Mouse (Mus musculus) liver, embryonic 14.5 days (tissue): ENCODE measurements around the gene Arntl2. TPM values are rescaled to one million over a fixed set of nuclear protein-coding genes. Genes with fewer than 3 reads are reported as not detected.

Source experiments
- ATAC-seq: fragments of 200-750 bp; cut with Nextera tagmentation; 2 replicates; pipeline ENCODE4 v1.8.0; 2017; ENCODE audit warnings: moderate number of reproducible peaks, mild to moderate bottlenecking, moderate library complexity; ENCODE audit not compliant: insufficient read depth
- DNase-seq, 3 experiments: peaks; one replicate each; pipeline ENCODE4 v3.0.0-alpha.2; 2012 to 2013; ENCODE audit warnings: low read depth in 3 of 3, low spot score in 3 of 3
- H3K27ac ChIP-seq: fragments of 300-500 bp; sonication (generic); 2 replicates; pipeline ENCODE4 v1.5.1; 2014; ENCODE audit warnings: moderate library complexity, mild to moderate bottlenecking, control low read depth, inconsistent platforms
- H3K27me3 ChIP-seq: fragments of 300-500 bp; sonication (generic); 2 replicates; pipeline ENCODE4 v1.6.1; 2014; ENCODE audit warnings: mild to moderate bottlenecking, low read length, moderate library complexity; ENCODE audit not compliant: control insufficient read depth, insufficient read depth
- H3K36me3 ChIP-seq: fragments of 300-500 bp; sonication (generic); replicated peaks from 2 replicates; pipeline ENCODE4 v1.6.1; 2014; ENCODE audit warnings: low read depth; ENCODE audit not compliant: control insufficient read depth, insufficient read depth
- H3K4me1 ChIP-seq, 2 experiments: fragments of 200-500 bp in 1 of 2; fragments of 300-500 bp in 1 of 2; sonication (generic) in 1 of 2; replicated peaks; 2 replicates each; pipeline ENCODE4 v1.6.1; 2012 to 2014; ENCODE audit warnings: antibody characterized with exemption in 1 of 2, inconsistent platforms in 1 of 2, low read length in 1 of 2; ENCODE audit not compliant: control insufficient read depth in 2 of 2, insufficient read depth in 2 of 2
- H3K4me2 ChIP-seq: fragments of 300-500 bp; sonication (generic); 2 replicates; pipeline ENCODE4 v1.6.1; 2014; ENCODE audit warnings: low read depth, mild to moderate bottlenecking, control low read depth, moderate library complexity
- H3K4me3 ChIP-seq, 2 experiments: fragments of 200-500 bp in 1 of 2; fragments of 300-500 bp in 1 of 2; sonication (generic) in 1 of 2; 2 replicates each; pipeline ENCODE4 v1.5.1; 2012 to 2014; ENCODE audit warnings: low read depth in 2 of 2, low read length in 2 of 2, mild to moderate bottlenecking in 2 of 2, control low read depth in 1 of 2, inconsistent platforms in 1 of 2, moderate library complexity in 1 of 2; ENCODE audit not compliant: insufficient read depth in 1 of 2
- H3K9ac ChIP-seq: fragments of 300-500 bp; sonication (generic); replicated peaks from 2 replicates; pipeline ENCODE4 v1.6.1; 2014; ENCODE audit warnings: mild to moderate bottlenecking, control low read depth, moderate library complexity
- H3K9me3 ChIP-seq: fragments of 300-500 bp; sonication (generic); 2 replicates; pipeline ENCODE4 v1.6.1; 2016; ENCODE audit warnings: low read length, mixed read lengths; ENCODE audit not compliant: control insufficient read depth
- CTCF ChIP-seq: IDR thresholded peaks from 2 replicates; pipeline ENCODE4 v1.5.1; 2016; ENCODE audit warnings: antibody characterized with exemption, low read depth, control low read depth
- EP300 ChIP-seq: IDR thresholded peaks from 2 replicates; pipeline ENCODE4 v1.6.1; 2016; ENCODE audit warnings: antibody characterized with exemption, low read depth
- WGBS: fragments of 180-500 bp; shearing (Covaris S2); extraction: QIAGEN DNeasy Blood & Tissue Kit; methylation state at CpG from one replicate; pipeline ENCODE4 v1.1.7; 2014; ENCODE audit not compliant: insufficient replicate concordance; 5-methylcytosine and 5-hydroxymethylcytosine counted together
- polyA plus RNA-seq, 2 experiments: library from polyadenylated mRNA; depleted of rRNA in 1 of 2; stranded (reverse) in 1 of 2; unstranded in 1 of 2; fragments of >200 nt; fragmentation: Nextera tagmentation in 1 of 2; extraction: Ambion mirVana in 1 of 2; gene quantifications; 2 replicates each; pipeline versions ENCODE4 v1.2.1 to v1.2.3; 2012 to 2014

Gene Arntl2
- polyA plus RNA-seq (2012; rRNA removed) (0.47 and 0.49 TPM in 2 replicates), polyA plus RNA-seq (2014; fragmentation: Nextera tagmentation; extraction: Ambion mirVana) (0.08 and 0.10 TPM in 2 replicates)

GRCm38 (mm10) chr6:146795924-146796545, at the start of gene Arntl2:
Gene Arntl2, plus strand, starts transcription at chr6:146796055.
- TF ChIP-seq CTCF, result no peak
- TF ChIP-seq EP300, result no peak
- Histone ChIP-seq H3K27ac (no peak within 1 kb of the TSS), H3K9me3 (no peaks in the 10 kb centered on the region), H3K9ac (no peak within 1 kb of the TSS; the same call in 1 of the 2 replicates), H3K36me3 (no peaks in the 10 kb centered on the region), H3K4me3 (peak within 1 kb of the TSS; percentile 48 to 49), H3K4me1 (0 out of 4 replicates have a peak, but pooled peaks cover 0 to 5% of the 10 kb centered on the region in 2 experiments), H3K4me2 (peak within 1 kb of the TSS; percentile 67), H3K27me3 (0 out of 2 replicates have a peak, but pooled peaks cover 10% of the 10 kb centered on the region)
- 1% methylated on average over 36 of the region's 36 CpGs for WGBS
- ATAC-seq (peak; percentile 80), DNase-seq (peak in 1 of 3 experiments; percentile 16)

- 56% methylated on average over 5 of the region's 5 CpGs for WGBS
- Histone ChIP-seq H3K4me3 (no peak overlapping the region), H3K27ac (no peak overlapping the region), H3K36me3 (no peaks in the 10 kb centered on the region), H3K4me1 (no peaks in the 10 kb centered on the region), H3K27me3 (no peaks in the 10 kb centered on the region), H3K9ac (no peak overlapping the region), H3K9me3 (no peaks in the 10 kb centered on the region), H3K4me2 (no peak overlapping the region)
- ATAC-seq, result no peak
- TF ChIP-seq CTCF (no peak), EP300 (no peak)
- no peak for DNase-seq
These were observed 49.3 kb upstream of the Arntl2 start for GRCm38 (mm10) chr6:146746577-146746976.

GRCm38 (mm10) chr6:146747057-146747456, 48.8 kb upstream of the Arntl2 start:
- Histone ChIP-seq H3K36me3 (no peaks in the 10 kb centered on the region), H3K9me3 (no peaks in the 10 kb centered on the region), H3K4me3 (no peak overlapping the region), H3K9ac (no peak overlapping the region), H3K4me1 (peaks cover 2% of the 10 kb centered on the region in 2 experiments; a peak in 1 of 4 replicates), H3K27me3 (no peaks in the 10 kb centered on the region), H3K27ac (no peak overlapping the region), H3K4me2 (no peak overlapping the region)
- TF ChIP-seq CTCF (no peak), EP300 (no peak)
- ATAC-seq (no peak), DNase-seq (no peak)

- DNase-seq (no peak), ATAC-seq (no peak)
- H3K4me1 ChIP-seq, result peaks cover 2% of the 10 kb centered on the region in 2 experiments; a peak in 1 of 4 replicates
- no peak overlapping the region for H3K9ac ChIP-seq
- no peak for TF ChIP-seq CTCF
- TF ChIP-seq EP300, result no peak
- H3K4me3 ChIP-seq, result no peak overlapping the region
- no peaks in the 10 kb centered on the region for H3K9me3 ChIP-seq
- WGBS, result 73% methylated on average over 1 of the region's 1 CpGs
- H3K27me3 ChIP-seq, result no peaks in the 10 kb centered on the region
- no peaks in the 10 kb centered on the region for H3K36me3 ChIP-seq
- H3K27ac ChIP-seq, result no peak overlapping the region
- H3K4me2 ChIP-seq, result no peak overlapping the region
These were observed 47.6 kb upstream of the Arntl2 start for GRCm38 (mm10) chr6:146748271-146748670.

- ATAC-seq, result peak; percentile 19; the same call in 1 of the 2 replicates
- TF ChIP-seq EP300 (no peak), CTCF (no peak)
These were observed 44.2 kb upstream of the Arntl2 start for GRCm38 (mm10) chr6:146751671-146752070.

More at GRCm38 (mm10) chr6:146751671-146752070, 44.2 kb upstream of the Arntl2 start:
- H3K4me1 ChIP-seq, result peaks cover 2 to 3% of the 10 kb centered on the region in 2 experiments; a peak in 3 of 4 replicates
- no peak for DNase-seq
- H3K27me3 ChIP-seq, result no peaks in the 10 kb centered on the region
- no peaks in the 10 kb centered on the region for H3K9me3 ChIP-seq
- no peak overlapping the region for H3K27ac ChIP-seq
- H3K4me2 ChIP-seq, result no peak overlapping the region
- no peak overlapping the region for H3K4me3 ChIP-seq
- no peaks in the 10 kb centered on the region for H3K36me3 ChIP-seq
- 71% methylated on average over 1 of the region's 1 CpGs for WGBS
- no peak overlapping the region for H3K9ac ChIP-seq
